Mouse (Mus musculus) stomach, postnatal 0 days (tissue): ENCODE data around the gene Sc5d. TPM values are rescaled to one million over a fixed set of nuclear protein-coding genes. Genes with fewer than 3 reads are reported as not detected.
A peak's percentile ranks its signal among the peaks of the same experiment; 100 is the strongest.

Experiments
- ATAC-seq: fragments of 200-750 bp; cut with Nextera tagmentation; 2 replicates; pipeline ENCODE4 v1.8.0; 2017; ENCODE audit not compliant: low FRiP score, low TSS enrichment
- DNase-seq: peaks from one replicate; pipeline ENCODE4 v3.0.0-alpha.2; 2016; ENCODE audit warnings: low spot score
- H3K27ac ChIP-seq: fragments of 300-500 bp; sonication (generic); replicated peaks from 2 replicates; pipeline ENCODE4 v1.5.1; 2014; ENCODE audit warnings: mild to moderate bottlenecking, control low read depth
- H3K27me3 ChIP-seq: fragments of 300-500 bp; sonication (generic); 2 replicates; pipeline ENCODE4 v1.6.1; 2014; ENCODE audit warnings: low read length; ENCODE audit not compliant: control insufficient read depth, insufficient read depth
- H3K36me3 ChIP-seq: fragments of 300-500 bp; sonication (generic); 2 replicates; pipeline ENCODE4 v1.6.1; 2014; ENCODE audit warnings: low read length, mixed read lengths; ENCODE audit not compliant: control insufficient read depth, insufficient read depth
- H3K4me1 ChIP-seq: fragments of 300-500 bp; sonication (generic); replicated peaks from 2 replicates; pipeline ENCODE4 v1.6.1; 2014; ENCODE audit warnings: antibody characterized with exemption; ENCODE audit not compliant: control insufficient read depth, insufficient read depth
- H3K4me2 ChIP-seq: fragments of 300-500 bp; sonication (generic); replicated peaks from 2 replicates; pipeline ENCODE4 v1.6.1; 2014; ENCODE audit warnings: low read depth, mild to moderate bottlenecking, control low read depth, moderate library complexity
- H3K4me3 ChIP-seq: fragments of 300-500 bp; sonication (generic); 2 replicates; pipeline ENCODE4 v1.5.1; 2014; ENCODE audit warnings: low read depth, low read length, control low read depth
- H3K9ac ChIP-seq: fragments of 300-500 bp; sonication (generic); 2 replicates; pipeline ENCODE4 v1.6.1; 2014; ENCODE audit warnings: mild to moderate bottlenecking, low read length, control low read depth, mixed read lengths
- H3K9me3 ChIP-seq: fragments of 300-500 bp; sonication (generic); 2 replicates; pipeline ENCODE4 v1.6.1; 2016; ENCODE audit warnings: low read length; ENCODE audit not compliant: control insufficient read depth
- CTCF ChIP-seq: IDR thresholded peaks from 2 replicates; pipeline ENCODE4 v1.5.1; 2016; ENCODE audit warnings: antibody characterized with exemption, low read depth, mild to moderate bottlenecking, moderate library complexity
- EP300 ChIP-seq: optimal IDR thresholded peaks from 2 replicates; pipeline ENCODE3; 2016; ENCODE audit warnings: antibody characterized with exemption
- WGBS: fragments of 180-500 bp; shearing (Covaris S2); extraction: QIAGEN DNeasy Blood & Tissue Kit; methylation state at CpG from one replicate; pipeline ENCODE4 v1.1.7; 2014; 5-methylcytosine and 5-hydroxymethylcytosine counted together
- polyA plus RNA-seq: library from polyadenylated mRNA; unstranded; fragments of >200 nt; fragmentation: Nextera tagmentation; extraction: Ambion mirVana; gene quantifications from 2 replicates; pipeline ENCODE4 v1.2.1, GENCODE M21; 2015

The Sc5d gene
- polyA plus RNA-seq, 1 experiment from 2014 or later: 110 TPM

DNA sequence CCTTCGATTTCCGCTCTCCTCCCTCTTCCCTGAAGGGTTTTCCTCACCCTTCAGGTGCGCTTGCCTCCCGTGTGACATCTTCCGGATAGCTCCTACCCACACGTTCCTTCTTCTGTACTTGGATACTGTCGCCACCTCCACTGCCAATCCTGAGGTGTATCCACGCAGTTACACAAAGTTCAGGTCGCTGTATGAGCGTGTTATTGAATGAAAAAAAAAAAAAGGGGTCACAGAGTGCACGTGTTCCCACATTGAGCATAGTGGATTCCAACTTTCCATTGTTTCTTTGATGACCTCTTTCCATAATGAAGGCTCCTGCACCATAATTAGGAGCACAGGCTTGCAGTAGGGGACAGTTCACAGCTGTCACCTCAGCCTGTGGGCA lies 11.7 kb upstream of the Sc5d start:
- no peak for ATAC-seq
- no peaks in the 10 kb centered on the region for H3K9me3 ChIP-seq
- no peak overlapping the region for H3K4me2 ChIP-seq
- H3K27me3 ChIP-seq: no peaks in the 10 kb centered on the region
- H3K4me1 ChIP-seq: no peaks in the 10 kb centered on the region
- no peak overlapping the region for H3K27ac ChIP-seq
- no peak for DNase-seq
- no peak overlapping the region for H3K9ac ChIP-seq
- H3K4me3 ChIP-seq: no peak overlapping the region
- 55% methylated on average over 11 of the region's 11 CpGs for WGBS
- no peaks in the 10 kb centered on the region for H3K36me3 ChIP-seq
- TF ChIP-seq EP300 (no peak), CTCF (no peak)

DNA sequence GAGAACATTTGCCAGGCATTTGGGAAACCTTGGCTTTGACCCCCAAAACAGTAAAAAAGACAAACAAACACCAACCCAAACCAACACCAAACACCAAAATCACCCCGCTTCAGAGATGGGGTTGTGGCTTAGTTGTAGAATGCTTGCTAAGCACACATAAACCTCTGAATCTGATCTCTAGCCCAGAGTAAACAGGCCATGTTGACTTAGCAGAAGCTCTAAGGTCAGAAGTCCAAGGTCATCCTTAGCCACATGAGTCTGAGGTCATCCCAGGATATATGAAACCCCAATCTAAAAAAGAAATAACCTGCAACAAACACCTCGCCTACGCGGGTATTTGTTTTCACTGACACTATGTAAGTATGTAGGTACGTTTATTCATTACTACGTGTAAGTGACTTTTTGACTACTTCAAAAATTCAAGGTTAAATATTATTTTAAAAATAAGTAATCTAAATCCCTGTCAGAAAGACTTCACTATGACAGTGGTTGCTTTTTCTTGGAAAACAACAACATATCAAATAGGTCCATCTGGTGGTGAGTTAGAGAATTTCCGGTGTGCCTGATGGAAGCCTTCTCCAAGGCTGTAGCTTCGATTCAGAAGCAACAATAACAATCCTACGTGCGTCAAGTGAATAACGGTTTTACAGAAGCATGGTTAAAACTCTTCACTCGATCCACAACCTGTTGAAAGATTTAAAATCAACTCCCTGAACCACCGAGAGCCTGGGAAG lies 11.1 kb upstream of the Sc5d start:
- Histone ChIP-seq H3K4me2 (no peak overlapping the region), H3K9ac (no peak overlapping the region), H3K4me1 (no peaks in the 10 kb centered on the region), H3K36me3 (no peaks in the 10 kb centered on the region), H3K27me3 (no peaks in the 10 kb centered on the region), H3K27ac (no peak overlapping the region), H3K9me3 (no peaks in the 10 kb centered on the region), H3K4me3 (no peak overlapping the region)
- TF ChIP-seq EP300 (no peak), CTCF (peak; percentile 76)
- 44% methylated on average over 13 of the region's 13 CpGs for WGBS
- 0 out of 2 replicates have a peak, but pooled peaks have one; percentile 48 for ATAC-seq
- no peak for DNase-seq

DNA sequence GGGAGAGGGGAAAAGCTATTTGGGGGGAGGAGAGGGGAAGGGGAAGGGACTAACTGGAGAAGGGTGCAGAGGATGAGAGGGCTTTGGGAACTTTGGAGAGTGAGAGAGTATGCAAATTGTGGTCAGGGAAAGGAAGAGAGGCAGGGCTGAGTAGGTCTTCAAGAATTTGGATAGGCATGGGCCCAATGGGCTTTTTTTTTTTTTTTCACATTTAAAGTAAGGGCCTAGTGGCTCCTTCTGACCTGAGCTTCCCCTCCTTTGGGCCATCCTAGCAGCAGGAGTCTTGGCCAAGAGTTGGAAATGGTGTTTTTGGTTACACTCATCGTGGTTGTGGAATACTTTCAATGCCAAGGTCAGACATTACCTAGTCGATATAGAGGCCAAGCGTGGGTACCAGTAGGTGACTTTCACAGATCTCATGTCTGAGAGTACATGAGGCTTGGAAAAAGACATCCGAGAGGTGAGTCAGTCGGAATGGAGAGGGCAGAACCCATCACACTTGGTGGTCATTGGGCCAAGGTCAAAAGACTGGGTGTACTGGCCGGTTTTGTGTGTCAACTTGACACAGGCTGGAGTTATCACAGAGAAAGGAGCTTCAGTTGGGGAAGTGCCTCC lies 9.7 kb upstream of the Sc5d start:
- H3K9ac ChIP-seq: no peak overlapping the region
- TF ChIP-seq EP300 (no peak), CTCF (no peak)
- 89% methylated on average over 6 of the region's 6 CpGs for WGBS
- no peak overlapping the region for H3K4me2 ChIP-seq
- no peaks in the 10 kb centered on the region for H3K36me3 ChIP-seq
- no peak for DNase-seq
- no peak for ATAC-seq
- H3K4me1 ChIP-seq: no peaks in the 10 kb centered on the region
- no peaks in the 10 kb centered on the region for H3K27me3 ChIP-seq
- H3K27ac ChIP-seq: no peak overlapping the region
- H3K4me3 ChIP-seq: no peak overlapping the region
- no peaks in the 10 kb centered on the region for H3K9me3 ChIP-seq

DNA sequence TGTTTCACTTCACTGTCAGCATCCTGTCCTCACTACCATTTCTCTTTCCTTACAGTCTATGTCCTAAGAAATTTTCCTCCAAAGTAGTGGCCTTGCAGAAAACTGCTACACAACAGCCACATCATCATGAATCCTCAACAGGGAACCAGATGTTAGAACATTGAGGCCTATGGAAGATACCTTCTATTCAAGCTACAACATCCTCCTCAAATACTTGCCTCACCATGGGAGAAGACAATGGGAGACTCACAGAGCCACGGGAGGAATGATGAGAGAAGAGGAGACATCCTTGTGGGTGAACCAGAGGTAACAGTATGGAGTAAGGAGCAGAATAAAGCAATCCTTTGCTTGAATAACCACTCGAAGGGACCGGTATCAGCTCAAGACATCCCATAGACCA lies 9.1 kb upstream of the Sc5d start:
- TF ChIP-seq CTCF (no peak), EP300 (no peak)
- no peak for ATAC-seq
- no peak for DNase-seq
- Histone ChIP-seq H3K4me1 (no peaks in the 10 kb centered on the region), H3K9ac (no peak overlapping the region), H3K9me3 (no peaks in the 10 kb centered on the region), H3K27me3 (no peaks in the 10 kb centered on the region), H3K27ac (no peak overlapping the region), H3K4me3 (no peak overlapping the region), H3K36me3 (no peaks in the 10 kb centered on the region), H3K4me2 (no peak overlapping the region)
- WGBS: 84% methylated on average over 3 of the region's 3 CpGs

DNA sequence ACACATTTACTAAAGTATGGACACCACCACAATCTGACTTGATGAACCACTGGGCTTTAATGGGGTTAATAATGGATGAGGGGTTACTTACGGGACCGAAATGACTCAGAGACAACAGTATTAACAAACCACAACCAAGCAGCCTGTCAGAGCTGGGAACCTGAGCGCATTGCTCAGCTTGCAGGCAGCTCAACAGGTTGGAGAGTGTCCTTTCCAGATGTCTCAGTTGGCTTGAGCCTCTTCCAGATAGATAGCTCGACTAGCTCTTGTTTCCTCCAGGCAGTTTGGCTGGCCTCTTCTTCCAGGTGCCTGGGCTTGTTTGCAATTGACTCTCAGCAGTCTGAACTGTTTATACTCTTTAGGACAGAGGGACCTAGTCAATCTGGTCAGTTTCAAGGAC lies 8.6 kb upstream of the Sc5d start:
- H3K9me3 ChIP-seq: no peaks in the 10 kb centered on the region

DNA sequence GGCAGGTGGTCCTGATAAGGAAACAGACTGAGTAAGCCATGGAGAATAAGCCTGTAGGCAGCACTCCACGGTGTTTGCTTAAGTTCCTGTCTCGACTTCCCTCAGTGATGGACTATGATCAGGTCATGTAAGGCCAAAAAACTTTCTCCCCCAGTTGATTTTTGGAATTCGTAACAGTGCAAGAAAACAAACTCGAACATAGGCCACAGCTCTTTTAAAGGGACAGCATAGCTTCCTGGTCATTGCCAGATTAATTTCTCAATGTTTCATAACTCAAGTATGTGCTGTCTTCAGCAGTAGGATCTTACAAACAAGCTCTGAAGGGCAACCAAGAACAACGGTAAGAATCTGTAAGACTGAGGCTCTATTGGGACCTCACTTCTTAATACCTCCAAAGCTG lies 7.4 kb upstream of the Sc5d start:
- no peaks in the 10 kb centered on the region for H3K27me3 ChIP-seq
- H3K4me1 ChIP-seq: no peaks in the 10 kb centered on the region
- TF ChIP-seq CTCF: no peak
- TF ChIP-seq EP300: no peak
- H3K4me2 ChIP-seq: no peak overlapping the region
- no peak overlapping the region for H3K9ac ChIP-seq
- ATAC-seq (no peak), DNase-seq (no peak)
- H3K27ac ChIP-seq: no peak overlapping the region
- H3K9me3 ChIP-seq: no peaks in the 10 kb centered on the region
- H3K4me3 ChIP-seq: no peak overlapping the region
- WGBS: 62% methylated on average over 5 of the region's 5 CpGs
- H3K36me3 ChIP-seq: no peaks in the 10 kb centered on the region

More for the DNA sequence above, 8.6 kb upstream of the Sc5d start:
- WGBS: 29% methylated on average over 4 of the region's 4 CpGs
- TF ChIP-seq CTCF (no peak), EP300 (no peak)
- DNase-seq: no peak
- H3K27ac ChIP-seq: no peak overlapping the region
- H3K4me1 ChIP-seq: no peaks in the 10 kb centered on the region
- no peaks in the 10 kb centered on the region for H3K36me3 ChIP-seq
- H3K4me3 ChIP-seq: no peak overlapping the region
- no peak overlapping the region for H3K9ac ChIP-seq
- no peak for ATAC-seq
- no peaks in the 10 kb centered on the region for H3K27me3 ChIP-seq
- no peak overlapping the region for H3K4me2 ChIP-seq
